In genomic region chr3:129976317-129976716, GRCm38 (mm10) we compare ENCODE assay signal across 24 mouse cellular contexts.
"Had no signal": no experiment of that assay in that cellular context is flagged by ENCODE, and none has a peak within 500 bp of the region (broad histone marks: within the 10 kb centered on the region; RNA-seq: fewer than 3 reads in every experiment).

No protein-coding gene starts in this region.

- DNase-seq: gastrocnemius, postnatal 14 days; gastrocnemius, postnatal 36 days; heart, adult 2 months; heart, postnatal 14 days; heart, postnatal 36 days; kidney, adult 11 months; kidney, adult 2 months; kidney, adult 9 months; kidney, postnatal 14 days; kidney, postnatal 36 days; layer of hippocampus, adult 9-11 months; layer of hippocampus, postnatal 36 days; left cerebral cortex, postnatal 4 days; liver; liver, embryonic 13.5 days had no signal

- H3K4me1 ChIP-seq: heart, embryonic 15.5 days; hindbrain, embryonic 15.5 days; kidney, embryonic 15.5 days; liver, embryonic 13.5 days; liver, embryonic 15.5 days had no signal

- H3K36me3 ChIP-seq: heart, embryonic 15.5 days; hindbrain, embryonic 13.5 days; hindbrain, embryonic 15.5 days; limb, embryonic 12.5 days; liver, embryonic 13.5 days; liver, embryonic 15.5 days had no signal

- H3K9me3 ChIP-seq: heart, embryonic 13.5 days; heart, embryonic 15.5 days; hindbrain, embryonic 13.5 days; hindbrain, embryonic 15.5 days; kidney, embryonic 15.5 days; limb, embryonic 12.5 days; liver, embryonic 13.5 days; liver, embryonic 15.5 days had no signal

- H3K27me3 ChIP-seq: hindbrain, embryonic 15.5 days; limb, embryonic 12.5 days had no signal

- H3K4me3 ChIP-seq: heart, adult 2 months; heart, embryonic 13.5 days; heart, embryonic 15.5 days; hindbrain, embryonic 13.5 days; hindbrain, embryonic 15.5 days; kidney, embryonic 15.5 days; limb, embryonic 12.5 days; liver, embryonic 13.5 days; liver, embryonic 15.5 days had no signal

- H3K27ac ChIP-seq: heart, adult 2 months; heart, embryonic 13.5 days; heart, embryonic 15.5 days; hindbrain, embryonic 13.5 days; hindbrain, embryonic 15.5 days; hindbrain, postnatal 0 days; kidney, embryonic 15.5 days; kidney, postnatal 0 days; limb, embryonic 12.5 days; liver, embryonic 13.5 days; liver, embryonic 15.5 days had no signal
